9 mouse cellular contexts compared by ENCODE assay signal in genomic region chr19:37698273-37699160, GRCm38 (mm10). TPM values are rescaled to one million over a fixed set of nuclear protein-coding genes. Genes with fewer than 3 reads are reported as not detected.
DNase-seq lines count a peak whose midpoint lies in the region; ATAC-seq and TF ChIP-seq lines count a peak whose summit lies in the region.
"Had no signal": no experiment of that assay in that cellular context is flagged by ENCODE, and none has a peak within 500 bp of the region (broad histone marks: within the 10 kb centered on the region; RNA-seq: fewer than 3 reads in every experiment).

No protein-coding gene starts in this region.

- DNase-seq in lung, embryonic 14.5 days = peak; percentile 53
- DNase-seq in lung, postnatal 14 days = no peak
- no peak for DNase-seq in thymus, postnatal 4 days
- no peak for DNase-seq in lung, postnatal 36 days

- H3K9me3 ChIP-seq in lung, embryonic 14.5 days (ENCODE audit: low read depth, low read length) = no peaks in the 10 kb centered on the region
- no peaks in the 10 kb centered on the region for H3K9me3 ChIP-seq in forebrain, embryonic 12.5 days
- H3K9me3 ChIP-seq in liver, embryonic 12.5 days (replicated peaks) = no peaks in the 10 kb centered on the region
- H3K9me3 ChIP-seq in stomach, embryonic 14.5 days (ENCODE audit: control insufficient read depth, low read depth, low read length) = no peaks in the 10 kb centered on the region

- TF ChIP-seq CTCF in lung, embryonic 14.5 days (IDR thresholded peaks at IDR 0.05; ENCODE audit: low read depth) = no peak

- peak overlapping the region; percentile 33 for H3K4me3 ChIP-seq in lung, embryonic 14.5 days (ENCODE audit: low read depth, low read length)
- peak overlapping the region; percentile 26 for H3K4me3 ChIP-seq in forebrain, embryonic 12.5 days (replicated peaks)
- peak overlapping the region; percentile 33 for H3K4me3 ChIP-seq in liver, embryonic 12.5 days
- H3K4me3 ChIP-seq in stomach, embryonic 14.5 days (ENCODE audit: low read depth, low read length) = peak overlapping the region; percentile 33

- H3K36me3 ChIP-seq in lung, embryonic 14.5 days (ENCODE audit: insufficient read depth) = no peaks in the 10 kb centered on the region
- no peaks in the 10 kb centered on the region for H3K36me3 ChIP-seq in forebrain, embryonic 12.5 days (replicated peaks)
- no peaks in the 10 kb centered on the region for H3K36me3 ChIP-seq in liver, embryonic 12.5 days
- no peaks in the 10 kb centered on the region for H3K36me3 ChIP-seq in stomach, embryonic 14.5 days (ENCODE audit: control insufficient read depth, insufficient read depth, low read length)

- H3K4me2 ChIP-seq in lung, embryonic 14.5 days = peak overlapping the region; percentile 58
- peak overlapping the region; percentile 44 for H3K4me2 ChIP-seq in forebrain, embryonic 12.5 days
- peak overlapping the region; percentile 53 for H3K4me2 ChIP-seq in liver, embryonic 12.5 days
- peak overlapping the region; percentile 48 for H3K4me2 ChIP-seq in stomach, embryonic 14.5 days (replicated peaks; ENCODE audit: low read depth, low read length)

- no peak overlapping the region for H3K9ac ChIP-seq in lung, embryonic 14.5 days
- H3K9ac ChIP-seq in forebrain, embryonic 12.5 days = no peak overlapping the region
- no peak overlapping the region for H3K9ac ChIP-seq in liver, embryonic 12.5 days
- H3K9ac ChIP-seq in stomach, embryonic 14.5 days (replicated peaks; ENCODE audit: low read depth, low read length) = no peak overlapping the region

- H3K4me1 ChIP-seq in lung, embryonic 14.5 days (ENCODE audit: insufficient read depth) = no peaks in the 10 kb centered on the region; the same call in 1 of the 2 replicates
- H3K4me1 ChIP-seq in forebrain, embryonic 12.5 days = peaks cover 27% of the 10 kb centered on the region
- H3K4me1 ChIP-seq in liver, embryonic 12.5 days = peaks cover 36% of the 10 kb centered on the region
- peaks cover 16% of the 10 kb centered on the region for H3K4me1 ChIP-seq in stomach, embryonic 14.5 days (ENCODE audit: control insufficient read depth, insufficient read depth, low read length)

- 1% methylated on average over 63 of the region's 63 CpGs for WGBS in lung, embryonic 14.5 days
- WGBS in forebrain, embryonic 12.5 days = under 1% methylated on average over 63 of the region's 63 CpGs
- WGBS in liver, embryonic 12.5 days (ENCODE audit: insufficient replicate concordance) = 1% methylated on average over 63 of the region's 63 CpGs
- WGBS in stomach, embryonic 14.5 days = under 1% methylated on average over 61 of the region's 63 CpGs

- no peak for ATAC-seq in lung, embryonic 14.5 days (ENCODE audit: insufficient read depth)
- no peak for ATAC-seq in forebrain, embryonic 12.5 days (ENCODE audit: low FRiP score)
- ATAC-seq in liver, embryonic 12.5 days = no peak
- no peak for ATAC-seq in stomach, embryonic 14.5 days (ENCODE audit: insufficient number of reproducible peaks, insufficient read depth, low FRiP score, low read depth)
- ATAC-seq in inflammation-experienced regulatory T-cells, adult 6 months = no peak

- peaks cover 100% of the 10 kb centered on the region for H3K27me3 ChIP-seq in lung, embryonic 14.5 days (ENCODE audit: insufficient read depth, low read length)
- H3K27me3 ChIP-seq in forebrain, embryonic 12.5 days = peaks cover 98% of the 10 kb centered on the region
- H3K27me3 ChIP-seq in liver, embryonic 12.5 days (replicated peaks) = peaks cover 99% of the 10 kb centered on the region
- peaks cover 93% of the 10 kb centered on the region for H3K27me3 ChIP-seq in stomach, embryonic 14.5 days (ENCODE audit: control insufficient read depth, insufficient read depth, low read length)

- no peak overlapping the region for H3K27ac ChIP-seq in lung, embryonic 14.5 days (ENCODE audit: low read depth)
- H3K27ac ChIP-seq in forebrain, embryonic 12.5 days = no peak overlapping the region
- no peak overlapping the region for H3K27ac ChIP-seq in liver, embryonic 12.5 days
- H3K27ac ChIP-seq in stomach, embryonic 14.5 days (ENCODE audit: low read length) = no peak overlapping the region

RNA-seq across cellular contexts. Expression of gene Cyp26a1, which starts 0.9 kb away (rescaled TPM):
- 0.23 TPM in 1 of 2 replicates, not detected in the other for polyA plus RNA-seq in lung, embryonic 14.5 days (2014; fragmentation: Nextera tagmentation; extraction: Ambion mirVana)
- 0.50 and 0.65 TPM in 2 replicates for polyA plus RNA-seq in forebrain, embryonic 12.5 days (2016; fragmentation: Nextera tagmentation; extraction: Ambion mirVana)
- 0.14 TPM in 1 of 2 replicates, not detected in the other for polyA plus RNA-seq in liver, embryonic 12.5 days (2016; fragmentation: Nextera tagmentation; extraction: Ambion mirVana)
- 9.9 and 12.9 TPM in 2 replicates for polyA plus RNA-seq in stomach, embryonic 14.5 days (2014; fragmentation: Nextera tagmentation; extraction: Ambion mirVana)
- not detected for polyA plus RNA-seq in inflammation-experienced regulatory T-cells, adult 6 months (2017; shearing (Covaris generic))
- polyA plus RNA-seq: large intestine, adult 2 months had no signal

RNA-seq across cellular contexts. Expression of gene Cyp26c1, which starts 13.1 kb away (rescaled TPM):
- polyA plus RNA-seq in lung, embryonic 14.5 days (2014; fragmentation: Nextera tagmentation; extraction: Ambion mirVana) = not detected in 2 replicates
- polyA plus RNA-seq in forebrain, embryonic 12.5 days (2016; fragmentation: Nextera tagmentation; extraction: Ambion mirVana) = not detected in 2 replicates
- not detected in 2 replicates for polyA plus RNA-seq in liver, embryonic 12.5 days (2016; fragmentation: Nextera tagmentation; extraction: Ambion mirVana)
- polyA plus RNA-seq in stomach, embryonic 14.5 days (2014; fragmentation: Nextera tagmentation; extraction: Ambion mirVana) = 0.14 TPM in 1 of 2 replicates, not detected in the other
- polyA plus RNA-seq in inflammation-experienced regulatory T-cells, adult 6 months (2017; shearing (Covaris generic)) = not detected
